Mouse (Mus musculus) erythroblast, embryonic 14.5 days (primary cell): ENCODE data around the gene Zfp184.

Source experiments
- GATA1 ChIP-seq: IDR thresholded peaks from 2 replicates; pipeline ENCODE4 v1.6.1; 2012; ENCODE audit warnings: low read length, inconsistent platforms, mixed read lengths
- TAL1 ChIP-seq: IDR thresholded peaks from 3 replicates; pipeline ENCODE4 v1.6.1; 2012; ENCODE audit warnings: low read length, inconsistent platforms, mixed read lengths

GRCm38 (mm10) chr13:21974221-21974725 is 29.4 kb downstream of the Zfp184 start:
- TF ChIP-seq GATA1 (no peak), TAL1 (no peak)
